Mouse (Mus musculus): ENCODE measurements around the gene Sh3pxd2a.

Gene Sh3pxd2a

DNA sequence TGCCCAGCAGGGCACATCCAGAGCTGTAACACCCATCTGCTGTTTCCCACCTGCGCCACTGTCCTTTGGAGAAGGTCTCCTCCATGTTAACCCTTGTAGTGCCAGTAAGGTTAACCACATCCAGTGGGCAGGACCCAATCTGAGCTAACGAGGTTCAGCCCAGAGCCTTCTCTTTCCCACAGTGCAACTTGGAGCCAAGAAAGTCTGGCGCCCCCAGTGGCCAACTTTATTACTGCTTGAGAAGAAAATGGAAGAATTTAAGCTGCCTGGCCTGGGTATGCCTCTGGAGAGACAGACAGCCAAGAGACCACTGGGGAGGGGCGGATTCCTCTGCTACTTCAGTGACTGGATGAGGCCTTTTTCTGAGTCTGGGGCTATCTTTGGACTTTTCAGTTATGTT is 89.8 kb downstream of the Sh3pxd2a start:
- peak; percentile 29 to 40 for DNase-seq (ENCODE audit: low spot score in 2 of 2)

DNA sequence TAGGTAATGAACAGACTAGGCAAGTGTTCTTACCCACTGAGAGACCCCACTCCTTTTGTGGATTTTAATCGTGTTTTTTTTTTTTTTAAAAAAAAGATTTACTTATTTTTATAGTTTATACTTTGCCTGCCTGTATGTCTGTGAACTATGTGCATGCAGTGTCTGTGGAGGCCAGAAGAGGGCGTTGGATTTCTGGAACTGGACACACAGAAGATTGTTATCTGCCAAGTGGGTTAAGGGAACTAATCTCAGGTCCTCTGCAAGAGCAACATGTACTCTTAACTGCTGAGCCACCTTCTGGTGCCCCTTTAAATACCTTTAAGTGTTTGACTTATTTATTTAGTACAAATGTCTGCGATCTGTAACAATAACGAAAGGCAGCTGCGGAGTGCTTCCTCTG is 92.2 kb downstream of the Sh3pxd2a start:
- no peak for DNase-seq (ENCODE audit: low spot score in 2 of 2)

- DNase-seq (ENCODE audit: low spot score in 2 of 2): no peak
Observed at GRCm38 (mm10) chr19:47371521-47371920, 92.7 kb downstream of the Sh3pxd2a start.

DNA sequence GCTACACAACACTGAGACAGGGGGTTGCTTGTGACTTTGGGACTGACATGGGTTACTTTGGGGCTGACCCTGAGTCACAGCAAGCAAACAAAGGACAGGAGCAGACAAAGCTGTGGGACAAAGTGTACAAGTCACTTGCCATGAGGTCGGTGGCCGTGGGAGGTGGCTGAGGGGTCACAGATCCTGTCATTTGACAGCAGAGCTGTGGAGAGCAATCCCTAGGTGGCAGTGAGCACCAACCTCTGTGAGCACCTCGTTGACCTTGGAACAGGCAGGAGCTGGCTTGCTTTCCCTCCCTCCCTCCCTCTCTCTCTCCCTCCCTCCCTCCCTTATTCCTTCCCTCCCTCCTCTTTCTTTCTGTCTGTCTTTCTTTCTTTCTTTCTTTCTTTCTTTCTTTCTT is 95.2 kb downstream of the Sh3pxd2a start:
- DNase-seq (ENCODE audit: low spot score in 2 of 2): no peak

GRCm38 (mm10) chr19:47367271-47367879 is 96.8 kb downstream of the Sh3pxd2a start:
- DNase-seq (ENCODE audit: low spot score in 2 of 2): no peak

- DNase-seq (ENCODE audit: low spot score in 2 of 2): no peak
Observed at GRCm38 (mm10) chr19:47366576-47366975, 97.6 kb downstream of the Sh3pxd2a start.

- DNase-seq (ENCODE audit: low spot score in 2 of 2): no peak
Observed at GRCm38 (mm10) chr19:47363086-47363668, 101.0 kb downstream of the Sh3pxd2a start.

DNA sequence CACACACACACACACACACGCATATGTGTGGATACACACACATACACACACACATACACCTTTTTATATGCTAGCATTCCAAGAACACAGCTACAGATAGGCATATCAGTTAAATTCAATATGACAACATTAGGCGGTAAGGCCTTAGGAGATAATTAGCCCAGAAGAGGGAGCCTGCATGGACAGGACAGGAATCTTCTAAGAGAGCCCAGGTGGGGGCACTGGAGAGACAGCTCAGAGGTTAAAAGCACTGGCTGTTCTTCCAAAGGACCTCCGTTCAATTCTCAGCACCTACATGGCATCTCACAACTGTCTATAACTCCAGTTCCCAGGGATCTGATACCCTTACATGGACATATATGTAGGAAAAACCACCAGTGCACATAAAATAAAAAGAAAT is 103.3 kb downstream of the Sh3pxd2a start:
- DNase-seq (ENCODE audit: low spot score in 2 of 2): no peak

GRCm38 (mm10) chr19:47360017-47360416 is 104.2 kb downstream of the Sh3pxd2a start:
- no peak for DNase-seq (ENCODE audit: low spot score in 2 of 2)

DNA sequence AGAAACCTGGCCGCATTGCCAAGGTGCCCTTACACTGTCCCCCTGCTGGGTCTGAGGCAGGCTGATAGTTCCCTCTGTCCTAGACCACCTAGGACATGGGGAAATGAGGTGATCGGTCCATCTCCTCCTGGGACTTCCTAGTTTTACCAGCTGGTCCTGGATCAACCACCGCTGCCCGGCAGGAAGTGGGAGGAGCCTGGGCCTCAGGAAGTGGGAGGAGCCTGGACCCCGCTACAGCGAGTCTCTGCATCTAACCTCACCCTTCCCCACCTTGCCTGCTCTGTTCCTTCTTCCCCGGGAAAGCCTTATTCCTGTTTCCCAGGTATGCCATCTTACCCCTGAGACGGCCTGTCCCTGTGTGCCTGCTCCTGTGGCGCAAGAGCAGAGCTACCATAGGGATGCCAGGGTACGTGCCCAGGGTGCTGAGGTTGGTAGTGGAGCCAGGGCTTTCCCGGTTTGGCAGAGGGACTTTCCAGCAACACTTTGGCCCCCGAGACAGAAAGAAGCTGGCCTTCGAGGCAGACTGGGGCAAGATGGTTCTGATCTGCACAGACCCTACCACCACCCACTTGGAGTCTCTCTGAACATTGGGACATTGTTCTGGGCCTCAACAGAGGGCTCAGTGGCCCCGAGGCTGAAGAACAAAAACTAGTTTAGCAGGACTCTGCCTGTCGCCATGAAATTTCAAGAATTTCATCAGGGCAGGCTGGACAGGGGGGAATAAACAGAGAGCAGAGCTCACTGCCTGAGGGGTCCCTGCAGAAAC is 104.9 kb downstream of the Sh3pxd2a start:
- peak in 1 of 2 experiments; percentile 19 for DNase-seq (ENCODE audit: low spot score in 2 of 2)

DNA sequence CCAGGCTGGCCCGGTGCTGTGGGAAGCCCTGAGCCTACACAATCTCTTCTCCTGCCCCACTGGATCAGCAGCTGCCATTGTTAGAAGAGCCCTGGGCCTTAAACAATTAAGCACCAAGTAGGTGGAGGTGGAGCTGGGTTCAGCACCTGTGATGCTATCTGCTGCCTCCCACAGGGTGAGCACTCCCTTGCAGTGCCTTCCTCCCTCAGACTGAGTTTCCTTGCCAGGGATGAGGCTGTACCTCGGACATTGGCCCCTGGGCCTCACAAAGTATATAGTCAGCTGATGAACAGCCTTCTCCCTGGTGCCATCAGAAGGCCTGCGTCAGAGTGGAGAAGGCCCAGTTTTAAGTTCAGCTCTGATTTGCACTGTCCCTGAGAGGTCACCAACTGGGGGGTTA is 106.9 kb downstream of the Sh3pxd2a start:
- DNase-seq (ENCODE audit: low spot score in 2 of 2): no peak

DNA sequence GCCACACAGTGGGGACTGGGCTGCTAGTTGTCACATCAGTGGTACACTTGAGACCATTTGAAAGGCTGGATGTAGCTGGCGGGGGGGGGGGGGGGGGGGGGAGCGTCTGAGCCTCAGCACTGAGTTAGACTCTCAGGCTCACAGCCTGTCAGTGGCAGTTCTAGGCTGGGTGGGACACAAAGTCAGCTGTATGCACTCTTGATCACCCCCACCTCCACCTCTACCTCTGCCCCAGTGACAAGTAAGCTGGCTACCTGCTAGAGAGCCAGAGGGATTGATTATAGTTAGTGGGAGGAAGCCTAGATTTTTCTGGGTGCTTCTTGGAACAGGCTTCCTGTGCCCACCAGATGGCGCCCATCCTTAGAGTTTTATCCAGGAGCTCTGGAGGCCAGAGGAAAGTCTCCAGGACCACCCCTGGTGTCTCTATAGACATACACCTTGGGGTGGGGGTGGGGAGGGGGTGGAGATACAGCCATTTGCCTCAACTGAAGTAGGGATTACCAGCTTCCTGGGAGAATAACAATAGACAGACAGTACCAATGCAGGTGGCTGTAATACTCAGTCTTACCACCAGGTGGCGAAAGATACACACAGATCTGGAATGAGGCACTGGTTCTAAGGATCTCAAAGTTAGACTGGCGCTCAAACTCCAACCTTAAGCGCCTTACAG is 107.9 kb downstream of the Sh3pxd2a start:
- DNase-seq (ENCODE audit: low spot score in 2 of 2): peak; percentile 57 to 72

- DNase-seq (ENCODE audit: low spot score in 2 of 2): no peak
Observed at GRCm38 (mm10) chr19:47354456-47354855, 109.7 kb downstream of the Sh3pxd2a start.

GRCm38 (mm10) chr19:47349043-47349442 is 115.2 kb downstream of the Sh3pxd2a start:
- no peak for DNase-seq (ENCODE audit: low spot score in 2 of 2)

GRCm38 (mm10) chr19:47348395-47349016 is 115.7 kb downstream of the Sh3pxd2a start:
- DNase-seq (ENCODE audit: low spot score in 2 of 2): no peak

DNA sequence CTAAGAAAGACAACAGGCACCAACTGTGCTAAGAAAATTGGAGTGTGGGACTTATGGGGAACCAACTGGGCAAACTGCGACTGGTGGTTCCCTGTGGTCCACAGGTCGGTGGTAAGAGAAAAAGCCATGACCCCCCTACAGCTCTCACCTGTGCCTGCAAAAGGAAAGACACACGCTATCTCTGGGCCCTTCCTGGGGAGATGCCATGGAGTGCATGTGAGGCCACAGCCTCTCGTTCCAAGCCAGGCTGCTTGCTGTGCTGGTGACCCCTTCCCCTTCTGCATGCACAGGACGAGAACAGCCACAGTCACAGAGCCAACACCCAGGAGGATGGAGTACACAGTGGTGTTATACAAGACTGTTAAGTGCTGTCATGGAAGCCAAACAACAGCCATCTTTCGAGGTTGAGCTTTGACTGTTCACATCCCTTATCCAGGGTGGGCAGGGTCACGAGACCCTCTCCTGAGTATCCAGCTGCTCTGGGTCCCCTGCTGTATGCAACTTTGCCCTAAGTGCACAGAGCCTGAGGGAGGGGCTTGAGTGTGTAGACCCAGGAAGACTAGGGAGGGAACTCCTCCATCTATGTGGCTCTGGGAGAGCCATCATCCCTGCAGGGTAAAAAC is 117.1 kb downstream of the Sh3pxd2a start:
- no peak for DNase-seq (ENCODE audit: low spot score in 2 of 2)

DNA sequence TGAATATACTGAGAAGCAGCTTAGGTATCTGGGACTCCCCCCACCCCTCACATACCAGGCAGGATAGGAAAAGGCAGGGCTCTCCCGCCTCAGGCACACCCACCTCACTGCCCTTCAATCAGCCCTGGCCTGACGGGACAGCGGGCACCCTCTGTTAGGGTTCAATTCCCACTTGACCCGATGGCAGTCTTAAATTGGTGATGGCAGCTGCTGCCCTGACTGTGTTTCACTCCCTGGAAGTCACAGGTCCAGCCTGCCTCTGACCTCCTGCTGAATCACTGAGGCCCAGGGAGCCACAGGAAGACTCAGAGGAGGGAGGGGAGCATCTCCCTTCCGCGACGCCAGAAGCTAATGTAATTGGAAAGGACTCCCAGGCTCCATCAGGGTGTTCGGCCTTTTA is 117.6 kb downstream of the Sh3pxd2a start:
- no peak for DNase-seq (ENCODE audit: low spot score in 2 of 2)

DNA sequence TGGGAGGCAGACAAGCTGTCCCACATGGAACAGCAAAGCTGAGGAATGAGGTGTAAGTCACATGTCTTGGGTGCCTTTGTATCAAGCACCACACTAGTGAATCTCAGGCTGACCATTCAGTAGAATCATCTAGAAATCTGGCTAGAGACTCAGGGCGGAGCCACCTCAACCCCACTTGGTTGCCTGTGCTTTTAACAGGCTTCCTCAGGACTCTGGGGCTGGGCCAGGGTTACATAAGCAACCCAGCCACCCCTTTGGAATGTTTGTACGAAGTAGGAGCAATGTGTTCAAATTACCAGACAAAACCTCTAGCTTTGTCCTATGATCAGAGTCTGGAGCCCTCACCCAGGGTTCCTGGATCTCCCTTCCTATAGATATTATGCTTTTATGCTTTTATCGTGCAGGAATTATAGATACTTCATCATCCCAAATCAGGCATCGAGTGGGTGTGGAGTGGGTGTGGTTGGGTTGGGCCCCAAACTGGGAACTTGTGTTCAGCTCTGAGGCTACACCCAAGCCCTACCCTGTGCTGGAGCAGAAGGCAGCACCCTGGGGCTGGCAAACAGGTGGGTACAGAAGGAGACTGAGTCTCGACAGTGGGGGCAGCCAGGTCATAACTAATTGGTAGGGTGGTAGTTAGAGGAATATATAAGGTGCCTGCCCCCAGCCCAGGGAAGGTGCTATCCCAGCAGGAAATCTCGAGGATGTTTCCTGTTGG is 118.2 kb downstream of the Sh3pxd2a start:
- DNase-seq (ENCODE audit: low spot score in 2 of 2): no peak

DNA sequence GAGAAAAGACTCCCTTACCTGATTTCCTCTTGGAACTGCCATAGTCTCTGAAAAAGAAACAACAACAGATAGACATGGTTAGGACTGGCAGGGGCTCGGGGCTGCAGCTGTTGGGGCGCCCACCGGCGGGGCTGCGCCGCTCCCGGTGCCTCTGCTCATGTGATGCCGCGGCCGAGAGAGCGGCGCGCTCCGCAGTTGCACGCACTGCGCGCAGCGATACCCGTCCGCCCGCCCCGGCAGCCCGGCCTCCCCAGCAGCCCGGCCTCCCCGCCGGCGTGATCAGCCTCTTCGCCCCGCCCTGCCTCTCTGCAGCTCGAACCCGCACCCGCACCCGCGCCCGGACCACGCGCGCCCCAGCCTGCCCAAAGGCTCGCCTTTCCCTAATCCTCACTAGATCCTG is 120.8 kb downstream of the Sh3pxd2a start:
- no peak for DNase-seq (ENCODE audit: low spot score in 2 of 2)

DNA sequence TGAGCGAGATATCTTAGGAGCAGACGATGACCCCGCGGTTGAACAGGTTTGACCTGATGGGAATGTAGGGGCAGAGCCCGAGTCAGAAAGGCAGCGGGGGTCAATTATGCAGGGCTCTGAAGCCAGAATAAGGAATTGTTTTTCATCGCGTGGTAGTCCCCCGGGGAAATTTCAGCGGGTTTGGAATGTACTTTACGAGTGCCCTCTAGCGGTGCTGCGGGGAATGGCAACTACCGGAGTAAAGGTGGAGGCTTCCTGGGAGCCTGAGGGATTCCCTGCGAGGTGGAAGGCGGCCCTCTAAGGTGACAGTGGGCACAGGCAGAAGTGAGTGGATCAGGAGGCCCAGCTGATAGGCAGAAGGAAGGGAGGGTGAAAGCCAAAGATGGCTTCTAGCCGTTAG is 125.0 kb downstream of the Sh3pxd2a start:
- peak; percentile 34 to 54 for DNase-seq (ENCODE audit: low spot score in 2 of 2)
